Mouse (Mus musculus): ENCODE data around the gene Pde10a. TPM values are rescaled to one million over a fixed set of nuclear protein-coding genes. Genes with fewer than 3 reads are reported as not detected.

The Pde10a gene
- polyA plus RNA-seq, 1 experiment, result 0.34 TPM

DNA sequence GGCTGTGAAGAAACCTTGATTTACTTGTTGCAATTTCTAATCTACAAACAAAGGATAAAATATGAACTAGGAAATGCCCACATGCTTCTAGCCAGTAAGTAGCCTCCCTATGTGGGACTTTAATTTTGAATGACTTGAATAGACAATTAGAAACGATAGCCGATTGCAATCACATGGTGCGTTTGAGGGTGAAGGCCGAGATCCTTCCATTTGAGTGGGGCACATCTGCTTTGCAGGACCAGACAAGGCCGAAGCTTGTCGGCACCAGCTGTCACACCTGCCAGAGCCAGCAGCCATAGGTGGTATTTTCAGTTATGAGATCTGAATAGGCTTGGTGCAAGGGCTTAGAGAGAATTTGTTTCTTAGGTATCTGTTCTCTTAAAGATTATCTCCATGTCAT is 360.7 kb downstream of the Pde10a start:
- no peaks in the 10 kb centered on the region for H3K36me3 ChIP-seq (ENCODE audit: control insufficient read depth, insufficient read depth)
- H3K4me2 ChIP-seq (ENCODE audit: low read depth), result no peak overlapping the region
- no peak overlapping the region for H3ac ChIP-seq (ENCODE audit: control insufficient read depth, insufficient read length)
- peaks cover 19% of the 10 kb centered on the region for H3K27me3 ChIP-seq (ENCODE audit: control insufficient read depth, insufficient read depth, insufficient read length)
- H3K4me3 ChIP-seq, result no peak overlapping the region
- no peak for TF ChIP-seq TCF3 (IDR thresholded peaks at IDR 0.05; ENCODE audit: insufficient read length, low read depth)
- no peak for TF ChIP-seq MAX (IDR thresholded peaks at IDR 0.05; ENCODE audit: low read depth)
- no peak for TF ChIP-seq POLR2A (IDR thresholded peaks at IDR 0.05; ENCODE audit: insufficient read length, low read depth)
- TF ChIP-seq REST (IDR thresholded peaks at IDR 0.05; ENCODE audit: insufficient read depth, insufficient read length), result no peak
- no peak for TF ChIP-seq SRF (IDR thresholded peaks at IDR 0.05; ENCODE audit: control insufficient read depth, insufficient read length, low read depth)
- no peak for TF ChIP-seq MYOD1 (IDR thresholded peaks at IDR 0.05; ENCODE audit: control insufficient read depth in 1 of 3, insufficient read length in 2 of 3, low read depth in 2 of 3)
- TF ChIP-seq TCF12 (IDR thresholded peaks at IDR 0.05; ENCODE audit: insufficient read depth, poor library complexity, severe bottlenecking), result no peak
- no peak for TF ChIP-seq POLR2AphosphoS2 (IDR thresholded peaks at IDR 0.05; ENCODE audit: insufficient read length, low read depth)
- no peak for TF ChIP-seq MYOG (IDR thresholded peaks at IDR 0.05; ENCODE audit: control insufficient read depth in 1 of 3, insufficient read depth in 1 of 3, insufficient read length in 2 of 3, low read depth in 2 of 3)
- TF ChIP-seq E2F4 (IDR thresholded peaks at IDR 0.05; ENCODE audit: insufficient read depth), result no peak
- no peak for TF ChIP-seq CEBPB (IDR thresholded peaks at IDR 0.05; ENCODE audit: insufficient read depth, poor library complexity, severe bottlenecking)
- no peak for TF ChIP-seq USF1 (IDR thresholded peaks at IDR 0.05; ENCODE audit: low read depth)
- no peaks in the 10 kb centered on the region for H3K79me2 ChIP-seq (ENCODE audit: control insufficient read depth, insufficient read depth)

GRCm38 (mm10) chr17:8888105-8888504 is 362.9 kb downstream of the Pde10a start:
- Histone ChIP-seq H3K4me2 (ENCODE audit: low read depth) (no peak overlapping the region), H3K36me3 (ENCODE audit: control insufficient read depth, insufficient read depth) (no peaks in the 10 kb centered on the region), H3K79me2 (ENCODE audit: control insufficient read depth, insufficient read depth) (no peaks in the 10 kb centered on the region), H3ac (ENCODE audit: control insufficient read depth, insufficient read length) (no peak overlapping the region), H3K4me3 (no peak overlapping the region), H3K27me3 (ENCODE audit: control insufficient read depth, insufficient read depth, insufficient read length) (peaks cover 14% of the 10 kb centered on the region)
- TF ChIP-seq MYOD1 (IDR thresholded peaks at IDR 0.05; ENCODE audit: control insufficient read depth in 1 of 3, insufficient read length in 2 of 3, low read depth in 2 of 3) (no peak), MYOG (IDR thresholded peaks at IDR 0.05; ENCODE audit: control insufficient read depth in 1 of 3, insufficient read depth in 1 of 3, insufficient read length in 2 of 3, low read depth in 2 of 3) (no peak), TCF3 (IDR thresholded peaks at IDR 0.05; ENCODE audit: insufficient read length, low read depth) (no peak), SRF (IDR thresholded peaks at IDR 0.05; ENCODE audit: control insufficient read depth, insufficient read length, low read depth) (no peak), REST (IDR thresholded peaks at IDR 0.05; ENCODE audit: insufficient read depth, insufficient read length) (no peak), USF1 (IDR thresholded peaks at IDR 0.05; ENCODE audit: low read depth) (no peak)

DNA sequence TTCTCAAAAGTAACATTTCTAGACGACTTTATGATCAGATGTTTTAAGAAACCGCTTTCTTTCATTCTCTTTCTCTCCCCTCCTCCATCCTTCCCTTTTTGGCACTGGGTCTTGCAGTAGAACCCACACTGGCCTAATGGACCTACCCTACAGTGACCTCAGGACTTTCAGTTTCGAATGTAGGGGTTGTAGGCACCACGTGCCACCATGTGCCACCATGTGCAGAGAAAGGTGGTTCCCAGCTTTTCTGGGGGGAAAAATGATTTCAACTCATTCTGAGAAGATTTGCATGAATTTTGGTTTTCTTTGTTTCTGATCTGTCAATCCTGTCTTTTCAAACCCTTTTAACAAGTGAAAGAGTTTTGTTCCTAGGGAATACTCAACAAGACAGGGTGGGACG is 363.5 kb downstream of the Pde10a start:
- no peaks in the 10 kb centered on the region for H3K36me3 ChIP-seq (ENCODE audit: control insufficient read depth, insufficient read depth)
- no peak for TF ChIP-seq E2F4 (IDR thresholded peaks at IDR 0.05; ENCODE audit: insufficient read depth)
- peaks cover 9% of the 10 kb centered on the region for H3K27me3 ChIP-seq (ENCODE audit: control insufficient read depth, insufficient read depth, insufficient read length)
- H3K79me2 ChIP-seq (ENCODE audit: control insufficient read depth, insufficient read depth), result no peaks in the 10 kb centered on the region
- no peak overlapping the region for H3K4me3 ChIP-seq
- no peak overlapping the region for H3K4me2 ChIP-seq (ENCODE audit: low read depth)
- H3ac ChIP-seq (ENCODE audit: control insufficient read depth, insufficient read length), result no peak overlapping the region

DNA sequence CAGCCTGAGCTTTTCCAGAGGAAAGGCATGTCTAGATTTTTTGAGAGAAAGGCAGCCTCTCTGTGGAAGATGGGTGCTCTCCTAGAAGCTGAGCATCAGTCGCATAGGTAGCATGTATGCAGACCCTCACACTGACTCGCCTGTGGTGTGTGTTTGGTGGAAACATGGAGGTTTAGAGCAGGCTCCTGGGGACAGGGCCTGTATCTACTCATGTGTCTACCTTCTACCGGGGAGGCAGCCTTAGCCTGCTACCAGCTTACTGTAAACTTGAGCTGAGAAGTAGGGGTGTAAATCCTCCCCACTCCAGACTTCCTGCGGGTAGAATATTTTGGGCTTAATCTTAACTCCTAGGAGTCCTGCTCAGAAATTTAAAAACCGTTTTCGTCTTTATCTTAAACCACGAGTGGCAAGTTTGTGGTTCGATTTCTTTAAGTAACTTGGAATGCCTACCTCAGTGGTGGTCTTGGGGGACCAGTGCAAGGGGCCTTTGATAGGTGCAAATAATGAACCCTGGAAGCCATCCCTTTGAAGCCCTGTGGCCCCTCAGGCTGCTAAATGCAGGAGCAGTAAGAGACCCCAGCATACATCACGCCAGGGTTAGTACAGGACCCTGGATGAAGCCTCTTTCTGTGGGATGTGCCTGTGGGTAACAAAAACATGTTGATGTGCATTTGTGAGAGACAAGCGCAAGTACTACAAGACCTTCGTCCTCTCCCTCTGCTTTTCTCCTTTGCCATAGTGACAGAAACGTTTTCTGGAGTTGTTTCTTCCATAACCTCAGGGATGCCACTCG is 367.2 kb downstream of the Pde10a start:
- H3K79me2 ChIP-seq (ENCODE audit: control insufficient read depth, insufficient read depth), result no peaks in the 10 kb centered on the region
- H3K36me3 ChIP-seq (ENCODE audit: control insufficient read depth, insufficient read depth), result no peaks in the 10 kb centered on the region
- no peak overlapping the region for H3ac ChIP-seq (ENCODE audit: control insufficient read depth, insufficient read length)
- H3K4me2 ChIP-seq (ENCODE audit: low read depth), result no peak overlapping the region
- peaks cover 14% of the 10 kb centered on the region for H3K27me3 ChIP-seq (ENCODE audit: control insufficient read depth, insufficient read depth, insufficient read length)
- H3K4me3 ChIP-seq, result no peak overlapping the region
- TF ChIP-seq CEBPB (IDR thresholded peaks at IDR 0.05; ENCODE audit: insufficient read depth, poor library complexity, severe bottlenecking) (no peak), MAX (IDR thresholded peaks at IDR 0.05; ENCODE audit: low read depth) (no peak), E2F4 (IDR thresholded peaks at IDR 0.05; ENCODE audit: insufficient read depth) (no peak), TCF12 (IDR thresholded peaks at IDR 0.05; ENCODE audit: insufficient read depth, poor library complexity, severe bottlenecking) (no peak), MYOG (IDR thresholded peaks at IDR 0.05; ENCODE audit: control insufficient read depth in 1 of 3, insufficient read depth in 1 of 3, insufficient read length in 2 of 3, low read depth in 2 of 3) (no peak), REST (IDR thresholded peaks at IDR 0.05; ENCODE audit: insufficient read depth, insufficient read length) (no peak), MYOD1 (IDR thresholded peaks at IDR 0.05; ENCODE audit: control insufficient read depth in 1 of 3, insufficient read length in 2 of 3, low read depth in 2 of 3) (no peak), POLR2AphosphoS2 (IDR thresholded peaks at IDR 0.05; ENCODE audit: insufficient read length, low read depth) (no peak), SRF (IDR thresholded peaks at IDR 0.05; ENCODE audit: control insufficient read depth, insufficient read length, low read depth) (no peak)

DNA sequence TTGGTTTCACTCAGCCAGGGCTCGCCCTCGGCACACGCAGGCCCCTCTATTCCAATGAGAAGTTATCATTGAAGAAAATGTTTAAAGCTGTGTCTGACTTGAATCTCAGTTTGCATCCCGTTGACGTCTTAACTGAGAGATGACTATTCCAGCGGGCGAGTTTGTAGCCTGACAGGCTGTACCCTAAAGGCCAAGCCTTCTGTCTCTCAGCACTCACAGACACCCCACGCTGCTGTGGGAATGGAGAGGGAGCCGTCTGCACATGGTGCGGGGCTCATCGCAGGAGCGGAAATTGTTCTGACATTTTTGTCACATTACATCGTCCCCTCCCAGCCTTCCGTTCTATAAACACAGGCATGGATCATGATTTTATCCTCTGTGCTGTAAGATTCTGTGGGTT is 370.8 kb downstream of the Pde10a start:
- H3K27me3 ChIP-seq (ENCODE audit: control insufficient read depth, insufficient read depth, insufficient read length), result peaks cover 19% of the 10 kb centered on the region
- no peaks in the 10 kb centered on the region for H3K36me3 ChIP-seq (ENCODE audit: control insufficient read depth, insufficient read depth)
- no peaks in the 10 kb centered on the region for H3K79me2 ChIP-seq (ENCODE audit: control insufficient read depth, insufficient read depth)
- no peak overlapping the region for H3K4me3 ChIP-seq
- TF ChIP-seq REST (IDR thresholded peaks at IDR 0.05; ENCODE audit: insufficient read depth, insufficient read length) (no peak), USF1 (IDR thresholded peaks at IDR 0.05; ENCODE audit: low read depth) (no peak), TCF3 (IDR thresholded peaks at IDR 0.05; ENCODE audit: insufficient read length, low read depth) (no peak), E2F4 (IDR thresholded peaks at IDR 0.05; ENCODE audit: insufficient read depth) (no peak), MYOD1 (IDR thresholded peaks at IDR 0.05; ENCODE audit: control insufficient read depth in 1 of 3, insufficient read length in 2 of 3, low read depth in 2 of 3) (no peak), POLR2AphosphoS2 (IDR thresholded peaks at IDR 0.05; ENCODE audit: insufficient read length, low read depth) (no peak)
- no peak overlapping the region for H3ac ChIP-seq (ENCODE audit: control insufficient read depth, insufficient read length)
- no peak overlapping the region for H3K4me2 ChIP-seq (ENCODE audit: low read depth)

All from myocyte (in vitro differentiated cells).